Mouse (Mus musculus) monocyte, adult 2 months (primary cell): Measurements from ENCODE around the gene Fyn.

Experiments used
- DNase-seq, 2 experiments: peaks; one replicate each; pipeline ENCODE4 v3.0.0; 2022; ENCODE audit warnings: low spot score in 2 of 2, low read depth in 1 of 2

The Fyn gene

DNA sequence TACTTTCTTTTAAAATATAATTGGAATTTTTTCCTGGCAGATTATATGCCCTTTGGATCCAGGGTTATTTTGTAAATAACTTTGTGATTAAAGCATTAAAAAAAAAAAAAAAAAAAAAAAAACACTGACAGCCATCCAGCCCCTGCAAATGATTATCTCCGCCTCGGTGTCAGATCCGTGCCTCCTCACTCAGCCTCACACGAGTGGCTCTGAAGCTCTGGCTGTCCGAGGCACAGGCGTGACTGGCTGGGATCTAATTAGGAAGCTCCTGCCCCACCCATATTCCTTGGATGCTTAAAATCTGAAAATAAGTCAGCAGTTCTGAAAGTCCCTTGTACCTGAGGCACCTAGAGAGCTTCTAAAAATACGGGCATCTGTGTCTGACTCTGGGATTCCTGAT lies 164.2 kb downstream of the Fyn start:
- no peak for DNase-seq

DNA sequence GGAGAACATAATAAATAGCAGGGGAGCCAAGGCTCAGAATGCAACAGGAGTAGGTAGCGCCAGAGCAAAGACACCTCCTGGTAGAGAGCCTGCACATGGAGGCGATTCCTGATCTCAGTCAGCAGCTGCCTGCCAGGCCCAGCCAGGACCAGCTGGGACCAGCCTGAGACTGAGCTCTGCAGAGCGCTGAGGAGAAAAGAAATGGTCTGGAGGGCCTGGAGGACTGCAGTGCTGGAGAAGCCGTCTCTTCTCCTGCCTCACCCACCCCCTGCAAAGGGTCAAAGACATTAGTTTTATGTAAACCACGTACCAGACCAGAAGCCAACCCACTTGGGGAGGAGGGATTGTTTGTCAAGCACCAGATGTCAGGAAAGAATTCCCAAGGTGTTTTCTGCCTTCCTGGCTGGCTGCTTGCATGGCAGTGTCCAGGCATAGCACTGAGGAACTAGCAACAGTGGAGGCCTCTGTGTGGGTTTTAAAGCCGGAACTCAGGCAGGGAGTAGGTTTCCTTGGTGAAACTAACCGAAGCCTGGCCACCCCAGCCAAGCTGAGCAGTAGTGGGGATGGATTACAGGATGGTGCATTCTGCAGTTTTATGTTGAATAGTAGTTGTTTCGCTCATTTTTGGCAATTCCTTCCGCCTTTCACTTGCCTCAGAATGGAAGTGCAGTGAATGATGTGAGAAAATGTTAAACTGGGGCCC lies 165.8 kb downstream of the Fyn start:
- DNase-seq, result no peak

GRCm38 (mm10) chr10:39535347-39535746 lies 166.7 kb downstream of the Fyn start:
- no peak for DNase-seq

- DNase-seq, result no peak
Observed at GRCm38 (mm10) chr10:39536258-39536657, 167.6 kb downstream of the Fyn start.

- DNase-seq, result no peak
Observed at GRCm38 (mm10) chr10:39540012-39540647, 171.5 kb downstream of the Fyn start.

- no peak for DNase-seq
Observed at GRCm38 (mm10) chr10:39540995-39541394, 172.3 kb downstream of the Fyn start.

DNA sequence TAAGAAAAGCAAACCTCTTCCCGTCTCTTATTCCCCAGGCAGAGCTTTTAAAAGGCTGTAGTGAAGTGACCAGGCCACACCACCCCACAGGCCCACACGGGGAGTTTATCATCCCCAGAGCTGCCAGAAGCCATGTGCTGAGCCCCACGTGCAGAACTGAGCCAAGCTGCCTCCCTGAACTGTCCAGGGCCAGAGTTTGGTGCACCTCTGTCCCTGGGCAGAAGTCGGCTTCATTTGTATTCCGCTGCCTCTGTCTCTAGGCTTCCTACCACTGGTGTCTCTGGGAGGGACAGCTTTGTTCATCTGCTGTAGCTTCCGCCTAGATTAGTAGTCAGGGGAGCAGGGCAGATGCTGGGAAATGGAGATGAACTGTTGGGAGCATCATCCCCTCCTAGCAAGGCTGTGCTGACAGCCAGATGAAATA lies 172.8 kb downstream of the Fyn start:
- DNase-seq, result no peak

DNA sequence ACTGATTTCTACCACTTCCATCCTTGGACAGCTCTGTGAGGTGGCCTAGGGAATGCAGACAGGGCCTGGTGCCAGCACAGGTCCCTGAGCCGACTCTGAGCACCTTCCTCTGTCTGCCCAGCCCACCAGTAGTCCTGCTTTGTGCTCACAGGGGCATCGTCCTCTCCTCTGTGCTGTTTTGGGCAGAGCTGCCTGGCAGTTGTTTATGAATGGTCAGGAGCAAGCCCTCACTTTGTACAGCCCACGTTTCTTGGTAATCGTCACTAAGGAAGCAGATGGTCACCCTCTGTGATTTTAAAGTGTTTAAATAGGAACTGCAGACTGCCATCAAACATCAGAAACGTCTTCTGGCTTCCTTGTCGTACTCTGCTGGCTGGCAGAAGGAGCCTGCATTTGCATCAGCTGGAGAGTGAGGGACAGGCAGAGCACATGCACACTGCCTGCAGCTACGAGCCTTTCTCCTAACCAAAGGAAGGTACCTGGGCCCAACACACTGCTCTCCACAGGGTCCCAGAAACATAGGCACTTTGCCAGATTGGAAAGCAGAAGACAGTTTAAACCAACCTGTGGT lies 173.4 kb downstream of the Fyn start:
- DNase-seq, result no peak

- no peak for DNase-seq
Observed at GRCm38 (mm10) chr10:39542535-39543257, 174.0 kb downstream of the Fyn start.

GRCm38 (mm10) chr10:39543258-39543770 lies 174.7 kb downstream of the Fyn start:
- no peak for DNase-seq

DNA sequence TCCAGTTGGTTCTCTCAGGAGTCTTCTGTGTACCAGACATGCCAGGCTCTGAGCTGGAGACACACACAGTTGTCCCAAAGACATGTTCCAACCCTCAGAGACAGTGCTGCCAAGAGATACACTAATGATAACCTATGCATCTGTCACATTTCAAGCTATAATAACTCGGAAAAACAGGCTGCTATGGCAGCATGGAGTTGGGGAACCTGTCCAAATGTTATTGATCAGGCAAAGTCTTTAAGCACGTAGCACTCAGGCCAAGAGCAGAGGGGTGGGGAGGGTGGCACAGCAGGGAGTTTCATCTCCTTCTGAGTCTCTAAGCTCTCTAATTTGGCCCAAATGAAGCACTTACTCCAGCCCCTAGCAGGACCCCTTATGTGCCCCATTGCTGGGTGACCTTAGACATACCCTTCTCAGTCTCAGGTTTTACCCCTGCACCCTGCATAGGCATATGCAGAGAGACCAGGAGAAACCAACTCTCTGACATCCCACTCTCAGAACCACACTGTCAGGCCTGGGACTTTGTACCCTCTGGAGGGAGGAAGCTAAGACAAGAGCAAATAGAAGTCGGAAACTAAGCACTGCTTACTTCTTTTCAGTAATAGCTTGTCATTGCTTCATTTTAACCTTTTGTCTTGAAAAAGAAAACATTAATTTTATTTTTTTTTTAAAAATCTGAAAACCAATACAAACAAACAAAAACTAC lies 178.9 kb downstream of the Fyn start:
- DNase-seq, result no peak

DNA sequence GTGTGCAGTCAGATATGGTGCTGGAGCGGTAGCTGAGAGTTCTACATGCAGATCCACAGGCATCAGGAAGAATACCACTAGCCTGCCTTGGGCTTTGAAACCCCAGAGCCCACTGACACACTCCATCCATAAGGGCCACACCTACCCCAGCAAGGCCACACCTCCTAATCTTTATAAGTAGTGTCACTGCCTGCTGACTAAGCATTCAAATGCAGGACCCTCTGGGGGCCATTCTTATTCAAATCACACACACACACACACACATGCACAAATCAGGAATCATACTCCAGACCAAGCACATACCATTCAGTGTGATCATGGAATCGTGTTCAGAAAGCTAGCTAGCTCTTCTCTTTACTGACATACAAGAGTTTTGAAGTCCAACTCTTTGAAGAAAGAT lies 182.1 kb downstream of the Fyn start:
- DNase-seq, result no peak

GRCm38 (mm10) chr10:39551637-39552185 lies 183.1 kb downstream of the Fyn start:
- no peak for DNase-seq

DNA sequence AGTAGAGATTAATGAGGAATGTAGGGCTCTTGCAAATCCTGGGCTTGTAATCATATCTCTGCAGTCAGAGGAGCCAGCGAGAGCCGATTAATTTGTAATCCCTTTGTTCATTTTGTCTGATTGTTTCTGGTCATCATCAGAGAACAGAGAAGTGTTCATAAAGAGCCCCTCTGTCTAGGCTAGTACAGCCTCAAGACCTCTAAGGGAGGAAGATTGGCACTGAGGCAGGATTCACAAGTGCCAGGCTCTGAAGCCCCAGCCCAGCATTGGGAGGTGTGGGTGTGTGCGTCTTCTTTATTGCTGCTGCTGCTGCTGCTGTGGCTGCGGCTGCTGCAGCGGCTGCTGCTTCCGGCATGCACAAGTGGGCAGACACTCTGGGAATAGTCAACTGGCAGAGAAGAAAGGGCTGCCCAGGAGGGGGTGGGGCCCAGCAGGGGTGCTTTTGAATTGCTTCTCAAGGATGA lies 183.7 kb downstream of the Fyn start:
- no peak for DNase-seq

- DNase-seq, result no peak
Observed at GRCm38 (mm10) chr10:39552903-39553302, 184.2 kb downstream of the Fyn start.

DNA sequence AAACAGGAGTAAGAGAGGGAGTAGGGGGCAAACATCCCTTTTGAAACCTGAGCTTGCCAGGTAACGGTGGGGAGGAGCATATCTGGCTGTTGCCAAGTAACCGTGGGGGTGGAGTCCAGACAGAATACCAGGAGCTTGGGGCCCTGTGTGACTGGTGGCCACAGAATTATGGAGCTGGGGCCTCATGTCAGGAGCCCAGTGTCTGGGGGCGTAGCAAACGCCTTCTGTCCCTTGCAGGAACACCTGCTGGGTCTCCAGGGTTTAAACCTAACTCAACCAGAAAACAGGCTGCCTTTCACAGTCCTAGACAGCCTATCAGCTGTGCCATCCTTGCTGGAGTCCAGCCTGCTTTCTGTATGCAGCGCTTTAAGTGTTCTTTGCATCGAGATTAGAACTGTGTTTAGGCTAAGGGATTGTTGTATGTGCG lies 186.6 kb downstream of the Fyn start:
- no peak for DNase-seq

- DNase-seq, result no peak
Observed at GRCm38 (mm10) chr10:39555740-39556139, 187.1 kb downstream of the Fyn start.

- no peak for DNase-seq
Observed at GRCm38 (mm10) chr10:39557360-39557759, 188.7 kb downstream of the Fyn start.

DNA sequence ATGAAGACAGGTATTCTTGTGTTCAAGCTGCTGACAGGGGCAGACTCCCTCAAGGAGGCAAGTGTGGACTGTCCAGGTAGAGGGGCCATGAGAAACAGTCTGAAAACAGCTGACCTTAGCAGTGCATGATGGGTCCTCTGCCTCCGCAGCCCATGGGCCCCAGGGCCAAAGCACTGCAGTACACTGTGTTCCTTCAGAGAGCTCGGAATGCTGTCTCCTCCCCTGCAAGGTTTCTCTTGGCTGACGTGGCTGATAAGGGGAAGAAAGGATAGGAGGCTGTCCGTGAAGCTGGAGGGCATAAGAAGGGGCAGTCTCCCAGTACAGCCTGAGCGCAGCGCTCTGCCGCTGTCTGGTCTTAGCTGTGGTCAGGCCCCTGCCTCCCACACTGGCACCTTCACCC lies 189.2 kb downstream of the Fyn start:
- no peak for DNase-seq

- DNase-seq, result no peak
Observed at GRCm38 (mm10) chr10:39558492-39559005, 189.9 kb downstream of the Fyn start.
